Mouse (Mus musculus) spleen, adult 12 weeks (tissue): ENCODE measurements at regions not wholly inside any gene's neighbourhood (a gene's known extent, or its start where the extent isn't known, plus 50 kb on each side); places are given as distances from the start of the nearest gene placed in this dataset.
"Not testable (repeated sequence)": the region's sequence is repeated elsewhere in the genome, so short reads cannot be mapped to it uniquely, and the experiment has no call there.

Experiments used
- DNase-seq: peaks from one replicate; pipeline ENCODE4 v3.0.0; 2022; ENCODE audit warnings: low spot score

DNA sequence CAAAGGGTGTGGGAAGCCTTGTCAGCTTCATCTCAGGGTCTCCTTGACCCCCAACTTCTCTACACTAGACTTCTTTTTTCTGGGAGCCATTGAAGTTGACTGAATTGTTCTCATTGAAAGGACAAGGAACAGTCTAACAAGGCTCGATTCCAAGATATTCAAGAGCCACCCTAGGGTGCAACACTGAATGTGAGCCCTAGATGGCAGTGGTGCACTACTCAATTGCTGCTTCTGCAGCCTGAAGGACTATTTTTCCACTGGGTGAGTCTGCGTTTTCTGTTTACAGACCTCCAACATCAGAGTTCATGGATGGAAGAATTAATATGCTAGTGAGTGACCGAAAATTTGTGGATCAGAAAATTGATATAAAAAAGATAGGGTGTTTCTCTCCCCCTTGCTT, 161.5 kb downstream of the Hpcal1 start:
- not testable (repeated sequence) for DNase-seq

DNA sequence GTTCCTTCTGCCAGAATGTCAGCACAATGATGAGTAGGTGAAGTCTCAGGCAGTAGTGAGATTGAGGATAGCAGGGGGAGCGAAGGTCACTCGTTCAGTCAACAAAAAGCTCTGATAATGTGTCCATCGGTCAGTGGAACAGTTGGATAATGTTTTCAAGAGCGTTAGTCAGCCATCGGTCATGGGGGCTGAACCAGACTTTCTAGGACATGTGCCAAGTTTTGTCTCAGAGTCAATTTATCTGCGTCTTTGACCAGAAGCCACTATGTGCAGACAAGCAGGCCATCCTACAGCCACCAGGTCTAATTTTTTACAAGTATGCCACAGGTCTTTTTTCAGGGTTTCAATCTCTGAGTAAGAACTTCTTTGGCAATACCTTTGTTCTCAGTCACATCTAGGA, 181.8 kb downstream of the Hpcal1 start:
- DNase-seq = not testable (repeated sequence)

DNA sequence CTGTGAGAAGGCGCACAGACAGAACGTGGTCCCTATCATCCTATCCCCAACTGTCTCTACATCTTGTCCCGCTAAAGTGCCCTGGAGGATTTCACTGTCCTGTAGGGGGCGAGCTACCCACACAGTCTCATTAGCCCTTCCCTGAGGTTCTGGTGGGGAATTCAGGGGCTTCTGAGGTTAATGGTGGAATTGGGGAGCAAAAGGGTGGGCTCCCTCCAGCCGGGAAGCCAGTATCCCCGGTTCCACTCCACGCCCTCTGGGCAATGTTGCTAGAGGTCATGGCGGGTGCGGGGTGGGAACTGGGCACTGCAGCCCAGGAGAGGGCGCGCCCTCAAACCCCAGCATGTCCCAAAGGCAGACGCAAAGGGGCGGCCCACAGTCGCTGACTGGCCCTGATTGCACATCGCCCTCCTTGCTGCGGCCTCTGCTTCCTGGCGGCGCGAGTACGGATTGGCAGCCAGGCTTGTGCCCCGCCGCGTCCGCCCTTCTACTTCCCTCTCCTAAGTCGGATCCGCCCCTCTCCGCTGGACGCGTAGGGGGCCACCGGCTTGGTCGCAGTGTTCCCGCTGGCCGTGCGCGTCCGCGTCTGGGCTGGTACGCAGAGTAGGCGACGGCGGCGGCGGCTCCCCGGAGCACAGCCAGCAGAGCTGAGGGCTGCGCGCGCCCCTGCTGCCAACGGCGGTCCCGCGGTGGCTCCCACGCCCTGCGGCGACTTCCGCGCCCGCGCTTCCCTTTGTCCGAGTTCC, 190.9 kb downstream of the Hpcal1 start:
- DNase-seq = peak; percentile 52

DNA sequence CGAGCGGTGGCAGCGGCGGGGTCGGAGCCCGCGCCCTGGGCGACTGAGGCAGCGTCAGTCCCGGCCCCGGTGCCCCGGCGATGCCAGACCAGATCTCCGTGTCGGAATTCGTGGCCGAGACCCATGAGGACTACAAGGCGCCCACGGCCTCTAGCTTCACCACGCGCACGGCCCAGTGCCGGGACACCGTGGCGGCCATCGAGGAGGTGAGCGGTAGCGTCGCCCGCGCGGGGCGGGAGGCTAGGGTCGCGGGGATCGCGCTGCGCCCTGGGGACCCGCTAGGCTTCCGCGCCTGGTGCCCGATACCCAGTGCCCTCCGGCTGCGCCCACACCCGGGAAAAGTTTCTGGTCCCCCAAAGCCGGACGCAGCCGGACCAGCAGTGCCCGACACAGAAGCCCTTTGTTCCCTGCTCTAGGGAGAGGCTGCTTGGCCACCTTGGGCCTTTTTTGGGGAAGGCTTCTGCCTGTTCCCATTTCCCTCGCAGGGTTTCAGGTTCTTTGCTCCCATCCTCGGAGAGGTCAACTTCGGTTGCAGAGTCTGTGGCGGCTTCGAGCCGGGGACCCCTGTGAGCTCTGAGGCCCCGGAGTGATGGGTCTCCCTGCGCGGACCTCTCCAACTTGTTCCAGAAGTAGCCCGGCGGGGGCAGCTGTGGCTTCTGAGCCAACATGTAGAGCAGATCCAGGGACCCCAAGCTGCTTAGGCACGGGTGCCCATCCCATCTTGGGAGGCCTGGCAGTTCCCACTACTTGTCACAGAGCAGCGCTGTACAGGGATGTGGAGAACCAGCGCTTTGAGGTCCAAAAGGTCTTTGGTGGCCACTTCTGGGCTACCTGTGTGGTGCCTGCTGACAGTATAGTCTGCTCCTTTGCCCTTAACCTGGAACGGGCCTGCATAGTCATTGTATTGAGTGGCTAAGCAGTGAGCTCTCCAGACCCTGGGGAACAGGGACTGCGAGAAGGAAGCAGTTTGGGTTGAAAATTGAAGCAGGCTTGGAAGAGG, 191.8 kb downstream of the Hpcal1 start:
- not testable (repeated sequence) for DNase-seq

DNA sequence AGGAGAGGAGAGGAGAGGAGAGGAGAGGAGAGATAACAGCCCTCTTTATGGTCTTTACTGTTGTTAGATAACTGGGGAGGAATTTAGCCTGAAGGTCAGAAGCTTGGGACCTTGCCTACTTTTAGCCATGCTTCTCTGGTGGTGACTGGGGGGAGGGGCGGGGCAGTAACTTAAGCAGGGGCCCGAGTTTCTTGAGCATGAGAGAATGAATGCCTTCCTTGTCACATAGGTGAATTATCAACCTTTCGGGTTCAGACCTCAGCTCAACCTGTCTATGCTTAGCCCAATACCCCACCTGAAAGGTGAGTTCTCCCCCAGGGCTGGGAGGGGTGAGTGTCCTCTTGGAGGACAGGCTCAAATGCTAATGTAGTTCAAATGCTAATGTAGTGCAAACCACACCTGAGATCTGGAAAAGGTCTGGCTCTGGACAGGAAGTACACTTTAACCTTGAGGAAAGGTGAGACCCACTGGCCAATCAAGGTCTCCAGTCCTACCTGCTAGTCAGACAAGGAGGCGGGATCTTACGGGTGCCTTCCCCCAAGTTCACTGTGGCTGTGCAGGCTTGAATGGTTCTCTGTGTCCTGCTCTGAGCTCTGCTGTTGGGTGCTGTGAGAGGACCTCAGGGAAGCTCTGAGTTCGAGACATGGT, 201.1 kb downstream of the Hpcal1 start:
- DNase-seq = not testable (repeated sequence)

DNA sequence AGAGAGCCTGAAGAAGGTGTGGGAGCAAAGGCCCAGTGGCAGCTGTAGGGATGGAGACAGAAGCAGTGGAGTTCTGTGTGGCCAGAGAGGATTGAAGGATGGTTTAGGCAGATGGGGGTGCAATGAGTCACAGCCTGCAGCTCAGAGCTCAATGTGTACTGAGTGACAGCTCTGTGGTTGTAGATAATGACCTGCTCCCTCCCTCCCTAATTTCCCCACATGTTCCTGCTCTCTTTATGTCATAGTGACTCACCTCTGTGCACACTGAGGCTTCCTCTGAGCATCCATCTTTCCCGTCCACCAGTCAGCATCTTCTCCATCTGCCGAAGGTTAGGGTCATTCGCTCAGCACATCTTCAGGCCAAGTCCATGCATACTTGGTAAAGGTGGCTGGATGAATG, 222.4 kb downstream of the Hpcal1 start:
- not testable (repeated sequence) for DNase-seq
